Mouse (Mus musculus) forebrain, embryonic 11.5 days (tissue): Measurements from ENCODE around the gene Samd13. TPM values are rescaled to one million over a fixed set of nuclear protein-coding genes. Genes with fewer than 3 reads are reported as not detected.

Source experiments
- ATAC-seq: fragments of 200-750 bp; cut with Nextera tagmentation; replicated peaks from 2 replicates; pipeline ENCODE4 v1.8.0; 2017; ENCODE audit warnings: moderate TSS enrichment; ENCODE audit not compliant: low FRiP score
- DNase-seq: peaks from one replicate; pipeline ENCODE4 v3.0.0-alpha.2; 2017; ENCODE audit warnings: low spot score
- H3K27ac ChIP-seq: fragments of 300-500 bp; sonication (generic); 2 replicates; pipeline ENCODE4 v1.5.1; 2014; ENCODE audit warnings: low read depth, low read length
- H3K27me3 ChIP-seq: fragments of 300-500 bp; sonication (generic); 2 replicates; pipeline ENCODE4 v1.6.1; 2014; ENCODE audit warnings: mild to moderate bottlenecking, low read length, mixed read lengths; ENCODE audit not compliant: control insufficient read depth, insufficient read depth
- H3K36me3 ChIP-seq: fragments of 300-500 bp; sonication (generic); 2 replicates; pipeline ENCODE4 v1.6.1; 2014; ENCODE audit warnings: mild to moderate bottlenecking, low read length, moderate library complexity, mixed read lengths; ENCODE audit not compliant: control insufficient read depth, insufficient read depth
- H3K4me1 ChIP-seq: fragments of 300-500 bp; sonication (generic); replicated peaks from 2 replicates; pipeline ENCODE4 v1.6.1; 2014; ENCODE audit warnings: low read length, mixed read lengths; ENCODE audit not compliant: control insufficient read depth, insufficient read depth
- H3K4me2 ChIP-seq: fragments of 300-500 bp; sonication (generic); 2 replicates; pipeline ENCODE4 v1.6.1; 2014; ENCODE audit warnings: low read depth, mild to moderate bottlenecking, low read length, moderate library complexity, mixed read lengths; ENCODE audit not compliant: severe bottlenecking
- H3K4me3 ChIP-seq: fragments of 300-500 bp; sonication (generic); 2 replicates; pipeline ENCODE4 v1.5.1; 2014; ENCODE audit warnings: low read depth, low read length
- H3K9ac ChIP-seq: fragments of 300-500 bp; sonication (generic); 2 replicates; pipeline ENCODE4 v1.6.1; 2014; ENCODE audit warnings: low read length
- H3K9me3 ChIP-seq: fragments of 300-500 bp; sonication (generic); 2 replicates; pipeline ENCODE4 v1.6.1; 2016; ENCODE audit warnings: low read length, mixed read lengths; ENCODE audit not compliant: control insufficient read depth
- WGBS: fragments of 180-500 bp; shearing (Covaris S2); extraction: QIAGEN DNeasy Blood & Tissue Kit; methylation state at CpG from one replicate; pipeline ENCODE4 v1.1.7; 2014; 5-methylcytosine and 5-hydroxymethylcytosine counted together
- polyA plus RNA-seq: library from polyadenylated mRNA; unstranded; fragments of >200 nt; fragmentation: Nextera tagmentation; extraction: Ambion mirVana; gene quantifications from 2 replicates; pipeline ENCODE4 v1.2.1, GENCODE M21; 2014

Gene Samd13
- polyA plus RNA-seq, 1 experiment from 2014 or later, result 0.52 TPM

DNA sequence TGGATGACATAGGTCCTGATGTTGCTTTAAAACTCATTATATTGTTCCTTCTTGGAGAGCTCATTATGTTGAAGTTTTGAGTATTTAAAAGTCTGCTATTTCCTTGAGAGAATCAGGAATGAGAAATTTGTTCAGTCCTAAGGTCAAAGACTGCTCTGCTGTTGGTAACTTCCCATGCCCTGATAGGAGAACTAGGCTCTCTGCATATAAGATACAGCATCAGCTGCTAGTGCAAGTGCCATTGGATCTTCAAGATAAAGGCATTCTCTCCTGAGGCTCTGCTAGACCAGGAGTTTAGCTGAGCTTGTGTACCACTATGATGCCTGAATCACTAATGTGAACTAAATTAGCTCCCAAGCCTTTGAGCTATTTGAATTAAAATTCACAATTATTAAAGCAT, 67.4 kb downstream of the Samd13 start:
- Histone ChIP-seq H3K36me3 (no peaks in the 10 kb centered on the region), H3K27me3 (no peaks in the 10 kb centered on the region), H3K27ac (no peak overlapping the region), H3K9me3 (no peaks in the 10 kb centered on the region), H3K4me3 (no peak overlapping the region), H3K4me1 (no peaks in the 10 kb centered on the region), H3K4me2 (no peak overlapping the region), H3K9ac (no peak overlapping the region)
- DNase-seq (no peak), ATAC-seq (no peak)

DNA sequence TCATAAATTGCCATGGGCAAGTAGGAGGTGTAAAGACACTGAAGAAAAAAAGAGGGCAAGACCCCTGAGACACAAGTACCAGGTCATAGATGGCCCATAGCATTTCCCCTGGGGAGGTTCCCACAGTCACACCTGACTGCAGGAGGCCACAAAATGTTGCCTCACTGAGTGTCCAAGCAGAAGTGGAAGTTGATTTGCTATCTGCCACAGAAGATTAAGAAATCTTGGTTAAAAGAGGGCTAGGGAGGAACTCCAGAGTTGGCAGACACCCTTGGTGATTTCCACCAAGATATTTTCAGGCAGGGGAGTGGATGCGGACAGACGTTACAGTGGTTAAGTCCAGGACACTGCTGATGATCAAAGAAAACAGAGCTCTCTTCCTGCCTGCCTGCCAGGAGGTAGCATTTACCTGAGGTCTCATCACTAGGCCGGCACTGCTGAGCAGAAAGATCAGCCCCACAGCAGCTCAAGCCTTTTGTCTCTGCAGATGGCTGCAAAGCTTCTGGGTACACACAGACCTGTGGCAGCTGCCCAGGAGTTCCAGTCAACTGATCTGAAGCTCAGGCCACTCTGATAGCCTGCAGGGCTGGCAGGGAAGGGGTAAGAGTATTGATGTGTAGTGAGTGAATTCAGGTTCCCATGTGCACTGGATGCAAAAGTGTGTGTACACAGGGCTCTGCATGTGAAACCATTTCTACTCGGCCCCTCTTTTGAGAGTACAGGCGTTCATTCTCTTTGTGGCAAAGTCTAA, 68.7 kb downstream of the Samd13 start:
- ATAC-seq, result no peak
- H3K4me3 ChIP-seq, result no peak overlapping the region
- no peaks in the 10 kb centered on the region for H3K9me3 ChIP-seq
- H3K27me3 ChIP-seq, result no peaks in the 10 kb centered on the region
- DNase-seq, result no peak
- no peak overlapping the region for H3K27ac ChIP-seq
- H3K4me1 ChIP-seq, result no peaks in the 10 kb centered on the region
- 76% methylated on average over 5 of the region's 5 CpGs for WGBS
- no peak overlapping the region for H3K4me2 ChIP-seq
- no peak overlapping the region for H3K9ac ChIP-seq
- no peaks in the 10 kb centered on the region for H3K36me3 ChIP-seq

DNA sequence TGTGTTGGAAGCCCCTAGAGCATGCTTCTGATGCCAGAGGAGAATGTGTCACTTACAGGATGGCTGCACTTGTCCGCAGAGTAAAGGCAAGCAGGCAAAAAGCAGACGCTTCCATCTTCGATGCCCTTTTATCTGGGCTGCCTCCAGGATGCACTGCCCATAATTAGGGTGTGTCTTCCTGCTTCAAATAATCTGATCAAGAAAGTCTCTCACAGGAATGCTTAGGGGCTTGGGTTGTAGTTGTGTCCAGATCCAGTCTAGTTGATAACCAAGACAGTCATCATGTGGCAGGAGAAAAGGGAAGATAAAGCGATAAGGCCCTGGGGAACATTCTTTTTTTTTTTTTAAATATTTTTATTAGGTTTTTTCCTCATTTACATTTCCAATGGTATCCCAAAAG, 69.9 kb downstream of the Samd13 start, which contains the start of gene Dnase2b:
Gene Dnase2b, minus strand, starts transcription at position 101 of the 400 bp plus-strand sequence.
- H3K9me3 ChIP-seq, result no peaks in the 10 kb centered on the region
- no peaks in the 10 kb centered on the region for H3K4me1 ChIP-seq
- no peak within 1 kb of the TSS for H3K9ac ChIP-seq
- H3K4me2 ChIP-seq, result no peak within 1 kb of the TSS
- H3K36me3 ChIP-seq, result no peaks in the 10 kb centered on the region
- 92% methylated on average over 4 of the region's 4 CpGs for WGBS
- no peak for DNase-seq
- no peak for ATAC-seq
- H3K4me3 ChIP-seq, result no peak within 1 kb of the TSS
- H3K27me3 ChIP-seq, result no peaks in the 10 kb centered on the region
- no peak within 1 kb of the TSS for H3K27ac ChIP-seq

DNA sequence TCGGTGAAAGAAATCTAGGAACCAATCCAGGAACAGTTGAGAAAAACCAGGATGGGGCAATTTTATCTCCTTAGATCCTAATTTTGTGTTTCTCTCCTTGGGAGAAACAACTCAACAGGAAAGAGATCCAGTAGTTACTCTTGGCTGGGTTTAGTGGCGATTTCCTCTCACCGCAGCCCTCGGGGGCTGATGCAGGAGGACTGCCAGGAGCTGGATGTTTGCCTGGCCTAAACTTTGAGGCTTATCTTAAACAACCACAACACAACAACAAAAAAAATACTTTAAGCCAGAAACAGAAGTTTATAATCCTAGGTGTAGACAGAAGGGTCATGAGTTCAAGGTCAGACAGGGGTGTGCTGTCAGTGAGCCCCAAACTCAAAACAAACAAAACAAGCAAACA, 73.6 kb downstream of the Samd13 start:
- 92% methylated on average over 4 of the region's 4 CpGs for WGBS
- H3K9me3 ChIP-seq, result no peaks in the 10 kb centered on the region
- DNase-seq (no peak), ATAC-seq (no peak)
- H3K4me3 ChIP-seq, result no peak overlapping the region
- no peak overlapping the region for H3K9ac ChIP-seq
- no peaks in the 10 kb centered on the region for H3K27me3 ChIP-seq
- H3K4me2 ChIP-seq, result no peak overlapping the region
- H3K27ac ChIP-seq, result no peak overlapping the region
- H3K4me1 ChIP-seq, result no peaks in the 10 kb centered on the region
- H3K36me3 ChIP-seq, result no peaks in the 10 kb centered on the region

DNA sequence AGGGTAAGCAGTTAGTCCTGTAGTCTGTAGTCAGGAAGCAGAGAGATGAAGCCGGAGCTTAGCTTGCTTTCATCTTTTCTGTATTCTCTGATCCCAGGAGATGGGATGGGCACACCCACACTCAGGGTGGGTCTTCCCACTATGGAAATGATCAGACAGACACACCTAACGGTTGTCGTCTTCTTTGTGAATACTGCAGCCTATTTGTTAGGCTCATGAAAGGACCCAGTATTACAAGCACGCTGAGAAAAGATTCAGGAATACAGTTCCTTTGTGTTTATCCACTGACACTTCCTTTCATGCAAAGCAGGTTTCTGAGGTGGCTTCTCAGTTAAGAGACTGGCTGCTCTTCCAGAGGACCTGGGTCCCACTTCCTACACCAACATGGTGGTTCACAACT, 74.1 kb downstream of the Samd13 start:
- H3K27me3 ChIP-seq, result no peaks in the 10 kb centered on the region
- H3K9ac ChIP-seq, result no peak overlapping the region
- H3K4me3 ChIP-seq, result no peak overlapping the region
- no peaks in the 10 kb centered on the region for H3K36me3 ChIP-seq
- DNase-seq (no peak), ATAC-seq (no peak)
- no peaks in the 10 kb centered on the region for H3K9me3 ChIP-seq
- no peak overlapping the region for H3K27ac ChIP-seq
- 64% methylated on average over 4 of the region's 4 CpGs for WGBS
- no peak overlapping the region for H3K4me2 ChIP-seq
- no peaks in the 10 kb centered on the region for H3K4me1 ChIP-seq

DNA sequence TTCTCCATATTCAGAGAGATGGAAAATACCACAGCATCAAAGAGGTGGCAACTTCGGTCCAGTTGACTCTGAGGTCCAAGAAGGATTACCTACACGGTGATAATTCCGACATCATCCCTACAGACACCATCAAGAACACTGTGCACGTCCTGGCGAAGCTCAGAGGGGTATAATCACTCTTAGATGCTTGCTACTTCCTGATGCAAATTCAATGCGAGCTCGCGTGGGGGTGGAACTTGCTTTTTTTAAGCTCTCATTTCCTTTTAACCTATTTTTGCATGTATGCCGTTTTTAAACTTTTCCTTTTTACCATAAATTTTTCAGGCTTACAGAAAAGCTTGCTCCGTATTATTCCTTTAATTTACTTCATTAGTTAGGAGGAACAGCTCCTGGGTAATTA, 75.1 kb downstream of the Samd13 start:
- no peaks in the 10 kb centered on the region for H3K4me1 ChIP-seq
- no peaks in the 10 kb centered on the region for H3K27me3 ChIP-seq
- H3K4me3 ChIP-seq, result no peak overlapping the region
- DNase-seq, result no peak
- 89% methylated on average over 10 of the region's 10 CpGs for WGBS
- H3K4me2 ChIP-seq, result no peak overlapping the region
- no peak for ATAC-seq
- no peaks in the 10 kb centered on the region for H3K36me3 ChIP-seq
- no peak overlapping the region for H3K27ac ChIP-seq
- H3K9ac ChIP-seq, result no peak overlapping the region
- H3K9me3 ChIP-seq, result no peaks in the 10 kb centered on the region

DNA sequence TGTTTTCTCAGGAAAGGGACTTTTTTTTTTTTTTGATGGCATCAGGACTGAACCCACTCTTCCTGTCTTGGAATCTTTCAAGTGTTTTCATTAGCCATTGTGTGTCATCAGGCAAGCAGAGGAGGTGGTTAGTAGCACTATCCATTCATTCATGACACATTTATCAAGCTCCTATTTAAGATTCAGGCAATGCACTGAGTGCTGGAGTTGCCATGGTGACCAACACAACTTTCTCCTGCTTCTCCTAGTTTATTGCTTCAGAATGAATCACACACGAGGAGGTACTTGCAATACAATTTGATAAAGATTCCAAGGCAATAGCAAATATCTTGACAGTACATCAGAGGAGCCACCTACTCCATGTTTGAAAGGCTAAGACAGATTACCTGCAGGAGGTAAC, 78.0 kb downstream of the Samd13 start:
- ATAC-seq, result no peak
- Histone ChIP-seq H3K27ac (no peak overlapping the region), H3K9ac (no peak overlapping the region), H3K36me3 (no peaks in the 10 kb centered on the region), H3K27me3 (no peaks in the 10 kb centered on the region), H3K4me3 (no peak overlapping the region), H3K9me3 (no peaks in the 10 kb centered on the region), H3K4me1 (no peaks in the 10 kb centered on the region), H3K4me2 (no peak overlapping the region)
- WGBS, result 40% methylated on average over 1 of the region's 1 CpGs
- no peak for DNase-seq

DNA sequence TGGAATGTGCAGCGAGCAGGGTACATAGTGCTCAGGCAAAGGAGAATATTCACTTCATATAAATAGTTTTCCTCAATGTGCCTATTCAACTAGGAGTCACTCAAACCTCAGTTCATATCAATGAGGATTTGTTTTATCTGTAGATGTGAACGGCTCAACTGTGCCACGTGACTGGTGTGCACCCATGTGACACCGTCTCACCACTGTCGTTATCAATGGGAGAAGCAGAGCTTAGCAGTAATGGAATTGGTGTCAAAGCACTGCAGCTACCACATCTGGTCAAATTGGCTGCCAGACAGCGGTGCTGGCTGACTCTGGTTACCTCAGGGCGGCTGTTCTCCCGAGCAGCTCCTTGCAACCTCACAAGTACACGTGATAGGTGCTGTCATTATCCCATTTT, 80.7 kb downstream of the Samd13 start:
- WGBS, result 89% methylated on average over 9 of the region's 9 CpGs
- DNase-seq, result no peak
- Histone ChIP-seq H3K4me3 (no peak overlapping the region), H3K36me3 (no peaks in the 10 kb centered on the region), H3K27me3 (no peaks in the 10 kb centered on the region), H3K4me1 (no peaks in the 10 kb centered on the region), H3K9ac (no peak overlapping the region), H3K4me2 (no peak overlapping the region), H3K9me3 (no peaks in the 10 kb centered on the region), H3K27ac (no peak overlapping the region)
- ATAC-seq, result no peak

DNA sequence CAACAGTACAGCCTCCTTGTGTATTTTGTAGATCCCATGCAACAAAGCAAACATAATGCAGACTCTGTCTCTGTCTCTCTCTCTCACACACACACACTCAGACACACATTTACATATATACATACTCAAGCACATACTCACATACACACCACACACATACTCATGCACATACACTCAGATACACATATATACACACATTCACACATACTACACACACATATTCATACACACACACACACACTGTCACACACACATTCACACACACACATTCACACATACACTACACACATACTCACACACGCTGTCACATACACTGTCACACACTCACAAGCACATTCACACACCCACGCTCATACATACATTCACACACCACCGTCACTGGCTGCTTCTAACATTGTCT, 82.9 kb downstream of the Samd13 start:
- no peaks in the 10 kb centered on the region for H3K9me3 ChIP-seq
- H3K36me3 ChIP-seq, result no peaks in the 10 kb centered on the region
- H3K9ac ChIP-seq, result no peak overlapping the region
- WGBS, result 96% methylated on average over 3 of the region's 3 CpGs
- no peaks in the 10 kb centered on the region for H3K27me3 ChIP-seq
- H3K4me1 ChIP-seq, result no peaks in the 10 kb centered on the region
- no peak overlapping the region for H3K4me2 ChIP-seq
- no peak overlapping the region for H3K4me3 ChIP-seq
- H3K27ac ChIP-seq, result no peak overlapping the region
- ATAC-seq (no peak), DNase-seq (no peak)
